Mouse (Mus musculus) spleen, adult 2 months (tissue): ENCODE results near the gene Sesn3. TPM values are rescaled to one million over a fixed set of nuclear protein-coding genes. Genes with fewer than 3 reads are reported as not detected.

Source experiments
- DNase-seq, 2 experiments: peaks; one replicate each; pipeline versions ENCODE4 v3.0.0 to v3.0.0-alpha.2; 2012 to 2021; ENCODE audit warnings: low spot score in 2 of 2, low read depth in 1 of 2
- H3K27ac ChIP-seq: fragments of 200-500 bp; 2 replicates; pipeline ENCODE4 v1.5.1; 2012; ENCODE audit warnings: low read length, inconsistent platforms; ENCODE audit not compliant: insufficient read depth
- H3K27me3 ChIP-seq: fragments of 200-500 bp; 2 replicates; pipeline ENCODE4 v1.6.1; 2012; ENCODE audit warnings: mild to moderate bottlenecking, moderate library complexity, low read length, inconsistent platforms; ENCODE audit not compliant: control insufficient read depth, insufficient read depth
- H3K36me3 ChIP-seq: fragments of 200-500 bp; 2 replicates; pipeline ENCODE4 v1.6.1; 2012; ENCODE audit warnings: mild to moderate bottlenecking, low read length, inconsistent platforms; ENCODE audit not compliant: control insufficient read depth, insufficient read depth
- H3K4me1 ChIP-seq: fragments of 200-500 bp; 2 replicates; pipeline ENCODE4 v1.6.1; 2011; ENCODE audit warnings: inconsistent platforms; ENCODE audit not compliant: control insufficient read depth, insufficient read depth, insufficient read length
- H3K4me3 ChIP-seq: fragments of 200-500 bp; 2 replicates; pipeline ENCODE4 v1.5.1; 2011; ENCODE audit warnings: mild to moderate bottlenecking, inconsistent platforms; ENCODE audit not compliant: insufficient read depth, insufficient read length; ENCODE audit errors: extremely low read depth
- CTCF ChIP-seq: fragments of 200-500 bp; IDR thresholded peaks from 2 replicates; pipeline ENCODE4 v1.5.1; 2011; ENCODE audit warnings: mild to moderate bottlenecking, inconsistent platforms; ENCODE audit not compliant: insufficient read depth, insufficient read length, insufficient replicate concordance; ENCODE audit errors: extremely low read depth
- POLR2A ChIP-seq: fragments of 200-500 bp; IDR thresholded peaks from 2 replicates; pipeline ENCODE4 v1.6.1; 2011; ENCODE audit warnings: low read depth, low read length, inconsistent platforms
- WGBS: fragments of 180-500 bp; shearing (Covaris S2); methylation state at CpG from one replicate; pipeline ENCODE4 v1.1.7; 2018; 5-methylcytosine and 5-hydroxymethylcytosine counted together
- polyA plus RNA-seq: library from polyadenylated mRNA; depleted of rRNA; stranded (reverse); fragments of >200 nt; gene quantifications from 2 replicates; pipeline ENCODE4 v1.2.3, GENCODE M21; 2012

Gene Sesn3
- polyA plus RNA-seq, 1 experiment = 12.2 TPM

- Histone ChIP-seq H3K4me3 (peak overlapping the region; percentile 39), H3K27me3 (no peaks in the 10 kb centered on the region), H3K4me1 (peaks cover 19% of the 10 kb centered on the region), H3K36me3 (no peaks in the 10 kb centered on the region), H3K27ac (no peak overlapping the region)
- TF ChIP-seq CTCF = no peak
- no peak for TF ChIP-seq POLR2A
- DNase-seq = no peak
- 22% methylated on average over 7 of the region's 7 CpGs for WGBS
These were observed 2.6 kb downstream of the Sesn3 start for GRCm38 (mm10) chr9:14277365-14277991.

GRCm38 (mm10) chr9:14280696-14281095, 5.8 kb downstream of the Sesn3 start:
- Histone ChIP-seq H3K4me3 (no peak overlapping the region), H3K27ac (no peak overlapping the region), H3K4me1 (peaks cover 19% of the 10 kb centered on the region), H3K36me3 (no peaks in the 10 kb centered on the region; the same call in 1 of the 2 replicates), H3K27me3 (no peaks in the 10 kb centered on the region)
- DNase-seq = no peak
- TF ChIP-seq CTCF (no peak), POLR2A (no peak)
- WGBS = 66% methylated on average over 1 of the region's 1 CpGs

DNA sequence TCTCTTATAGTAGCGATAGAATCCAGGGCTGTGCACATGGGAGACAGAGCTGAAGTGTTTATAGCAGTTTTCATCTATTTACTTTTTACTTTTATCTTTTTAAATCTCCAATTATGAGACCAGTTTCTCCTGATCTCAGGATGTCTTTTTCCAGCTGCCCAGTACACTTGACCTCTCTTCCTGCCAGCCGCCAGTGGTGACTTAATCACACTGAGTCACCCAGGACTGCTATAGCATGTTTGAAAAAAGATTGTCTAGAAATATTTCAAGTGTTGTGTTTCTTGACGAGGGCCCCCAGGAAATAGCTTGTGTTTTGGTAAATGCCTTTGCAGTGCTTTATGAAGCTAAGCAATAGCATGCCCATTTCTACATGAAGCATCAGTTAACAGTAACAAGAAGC, 10.2 kb downstream of the Sesn3 start:
- H3K36me3 ChIP-seq = no peaks in the 10 kb centered on the region; the same call in 1 of the 2 replicates
- DNase-seq = no peak
- H3K27ac ChIP-seq = no peak overlapping the region
- peaks cover 23% of the 10 kb centered on the region for H3K4me1 ChIP-seq
- no peak overlapping the region for H3K4me3 ChIP-seq
- TF ChIP-seq CTCF = no peak
- no peak for TF ChIP-seq POLR2A
- 79% methylated on average over 3 of the region's 3 CpGs for WGBS
- H3K27me3 ChIP-seq = no peaks in the 10 kb centered on the region

DNA sequence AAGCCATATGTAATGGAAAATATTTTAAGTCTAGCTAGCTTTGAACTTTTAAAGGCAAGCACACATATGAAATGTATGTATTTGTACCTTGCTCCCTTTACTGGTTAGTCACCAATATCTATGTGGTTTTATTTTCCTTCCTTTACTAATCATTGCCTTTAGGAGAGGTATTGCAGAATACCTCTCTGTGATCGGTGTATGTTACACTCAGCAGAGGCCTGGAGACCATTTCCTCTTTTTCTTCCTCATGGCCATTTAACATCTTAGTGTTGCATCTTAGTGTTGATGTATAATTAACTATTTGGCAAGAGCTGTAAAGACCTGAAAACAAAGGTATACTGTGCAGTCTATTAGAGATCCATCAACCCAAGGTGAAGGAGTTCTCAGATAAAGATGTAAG, 12.4 kb downstream of the Sesn3 start:
- H3K27me3 ChIP-seq = no peaks in the 10 kb centered on the region
- H3K36me3 ChIP-seq = no peaks in the 10 kb centered on the region; the same call in 1 of the 2 replicates
- TF ChIP-seq POLR2A (no peak), CTCF (no peak)
- no peak overlapping the region for H3K4me3 ChIP-seq
- 24% methylated on average over 1 of the region's 1 CpGs for WGBS
- peaks cover 17% of the 10 kb centered on the region for H3K4me1 ChIP-seq
- H3K27ac ChIP-seq = no peak overlapping the region
- no peak for DNase-seq

DNA sequence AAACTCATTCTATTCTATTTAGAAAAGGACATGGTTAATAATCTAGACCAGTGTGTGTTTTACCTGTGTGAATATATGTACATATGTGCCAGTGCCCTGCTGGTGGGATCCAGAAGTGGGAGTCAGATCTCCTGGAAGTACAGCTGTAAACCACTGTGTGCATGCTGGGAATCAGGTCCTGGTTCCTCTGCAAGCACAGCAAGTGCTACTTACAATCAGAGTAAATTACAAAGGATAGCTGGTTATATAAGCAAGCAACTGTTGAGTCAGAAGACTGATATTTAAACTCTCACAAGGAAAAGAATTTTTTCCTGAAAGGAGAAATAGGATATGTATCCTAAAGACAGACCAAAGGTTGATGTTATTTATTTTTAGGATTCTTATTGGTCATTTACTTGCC, 13.6 kb downstream of the Sesn3 start:
- H3K36me3 ChIP-seq = no peaks in the 10 kb centered on the region
- H3K4me1 ChIP-seq = peaks cover 20% of the 10 kb centered on the region
- H3K27me3 ChIP-seq = no peaks in the 10 kb centered on the region
- TF ChIP-seq CTCF = no peak
- no peak for TF ChIP-seq POLR2A
- H3K27ac ChIP-seq = no peak overlapping the region
- DNase-seq = no peak
- no peak overlapping the region for H3K4me3 ChIP-seq

DNA sequence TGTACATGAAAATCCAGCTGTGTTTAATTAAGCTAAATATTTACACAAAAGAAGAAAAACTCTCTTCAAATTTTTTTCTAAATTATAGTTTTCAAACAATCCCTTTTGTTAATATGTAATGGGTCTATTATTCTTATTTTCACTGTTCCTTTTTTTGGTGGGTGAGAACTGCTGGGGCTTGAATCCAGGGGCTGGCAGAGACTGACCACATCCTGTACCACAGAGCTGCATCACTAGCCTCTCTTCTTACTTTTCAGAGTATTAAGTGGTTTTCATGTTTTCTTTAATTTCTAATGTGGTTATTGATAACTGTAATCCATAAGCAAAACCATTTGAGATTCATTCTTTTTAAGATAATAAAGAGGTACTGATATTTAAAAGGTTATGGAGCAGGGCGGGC, 19.0 kb downstream of the Sesn3 start:
- no peak for TF ChIP-seq POLR2A
- Histone ChIP-seq H3K4me1 (peaks cover 28% of the 10 kb centered on the region), H3K4me3 (no peak overlapping the region), H3K27me3 (no peaks in the 10 kb centered on the region), H3K27ac (peak overlapping the region; percentile 10; the same call in 1 of the 2 replicates), H3K36me3 (no peaks in the 10 kb centered on the region)
- peak in 1 of 2 experiments; percentile 45 for DNase-seq
- WGBS = 97% methylated on average over 1 of the region's 1 CpGs

DNA sequence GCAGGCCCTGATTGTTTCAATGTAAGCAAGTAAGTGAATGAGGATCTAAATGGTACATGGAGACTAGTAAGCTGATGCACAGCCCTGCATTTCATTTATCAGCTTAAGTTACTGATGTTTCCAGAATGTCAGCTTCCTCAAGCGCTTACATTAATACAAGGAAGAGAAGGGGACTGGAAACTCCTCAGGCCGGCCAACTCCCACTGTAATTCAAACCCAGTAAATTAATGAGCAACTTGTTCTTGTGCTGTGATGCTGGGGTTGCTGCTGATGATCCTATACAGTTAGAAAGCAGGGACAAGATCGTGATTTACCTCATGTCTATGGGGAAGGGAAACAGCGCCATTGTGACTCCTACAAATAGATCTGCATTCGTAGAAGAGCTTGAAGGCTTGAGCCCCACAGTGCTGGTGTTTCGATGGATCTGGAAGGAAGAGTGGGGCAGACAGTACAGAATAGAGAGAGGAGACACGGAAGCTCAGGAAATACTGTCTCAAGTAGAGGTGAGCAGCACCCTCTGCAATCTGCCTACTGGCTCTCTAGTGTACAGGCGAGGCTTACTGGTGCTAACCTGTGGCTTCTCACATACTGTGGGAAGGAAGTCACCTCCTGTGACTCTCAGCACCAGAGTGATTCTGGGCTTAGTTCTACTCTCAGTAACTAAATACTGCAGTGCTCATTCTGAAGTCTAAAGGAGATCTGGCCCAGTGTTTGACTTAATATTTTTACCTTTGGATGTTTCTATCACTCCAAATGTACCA, 21.0 kb downstream of the Sesn3 start:
- Histone ChIP-seq H3K27ac (peak overlapping the region; percentile 28; the same call in 1 of the 2 replicates), H3K4me3 (no peak overlapping the region), H3K36me3 (no peaks in the 10 kb centered on the region), H3K4me1 (peaks cover 27% of the 10 kb centered on the region), H3K27me3 (no peaks in the 10 kb centered on the region)
- DNase-seq = peak in 1 of 2 experiments; percentile 20
- TF ChIP-seq CTCF = no peak
- no peak for TF ChIP-seq POLR2A
- 80% methylated on average over 8 of the region's 8 CpGs for WGBS
